Mouse (Mus musculus) lung, adult 2 months (tissue): ENCODE results near the gene Stab2.

Source experiments
- CTCF ChIP-seq: fragments of 200-500 bp; IDR thresholded peaks from 2 replicates; pipeline ENCODE4 v1.5.1; 2011; ENCODE audit warnings: mild to moderate bottlenecking, low read length, control low read depth; ENCODE audit not compliant: insufficient read depth
- POLR2A ChIP-seq: fragments of 200-500 bp; IDR thresholded peaks from 2 replicates; pipeline ENCODE4 v1.6.1; 2011; ENCODE audit warnings: low read depth, mild to moderate bottlenecking, control low read depth, low read length, borderline replicate concordance; ENCODE audit errors: extremely low read depth

- TF ChIP-seq POLR2A (no peak), CTCF (no peak)
Observed at GRCm38 (mm10) chr10:86947541-86947940, 60.3 kb downstream of the Stab2 start.
